ENCODE assay signal across 9 mouse cellular contexts in the genomic region with DNA sequence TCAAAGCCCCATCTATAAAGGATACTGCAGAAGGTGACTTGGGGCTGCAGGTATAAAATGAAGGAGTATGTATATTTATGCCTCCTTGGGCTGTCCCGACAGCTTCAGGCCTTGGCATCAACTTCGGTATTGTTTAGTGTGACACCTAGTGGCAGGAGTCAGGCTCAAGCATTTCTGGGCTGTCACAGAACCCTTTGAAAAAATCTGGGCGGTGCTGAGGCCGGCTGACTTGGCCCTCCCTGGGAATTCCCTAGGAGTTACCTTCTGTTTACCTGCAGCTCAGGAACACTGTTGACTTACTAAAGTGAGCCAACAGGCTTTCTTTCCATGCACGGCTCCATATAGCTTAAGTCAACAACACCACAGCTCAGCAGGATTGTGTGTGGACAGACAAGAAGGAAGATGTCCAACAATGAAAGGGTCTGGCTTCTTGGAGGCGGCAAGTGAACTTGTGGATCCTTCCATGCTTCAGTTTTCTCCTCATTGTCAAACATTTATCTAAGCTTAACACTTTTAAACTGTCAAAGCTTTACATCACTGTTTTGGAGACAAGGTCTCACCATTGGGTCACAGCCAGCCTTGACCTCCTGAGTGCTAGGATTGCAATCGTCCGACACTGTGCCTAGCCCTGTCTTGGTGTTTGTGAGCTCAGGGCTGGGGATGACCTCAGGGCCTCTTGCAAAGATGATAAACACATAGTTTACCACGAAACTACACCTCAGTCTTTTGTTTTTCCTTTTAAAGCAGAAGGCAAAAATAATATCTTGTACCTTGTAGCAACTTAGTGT. TPM values are rescaled to one million over a fixed set of nuclear protein-coding genes. Genes with fewer than 3 reads are reported as not detected.
A peak's percentile ranks its signal among the peaks of the same experiment; 100 is the strongest.
DNase-seq lines count a peak whose midpoint lies in the region; ATAC-seq and TF ChIP-seq lines count a peak whose summit lies in the region.
"Had no signal": no experiment of that assay in that cellular context is flagged by ENCODE, and none has a peak within 500 bp of the region (broad histone marks: within the 10 kb centered on the region; RNA-seq: fewer than 3 reads in every experiment).

No protein-coding gene starts in this region.

- 40% methylated on average over 9 of the region's 9 CpGs for WGBS in forebrain, embryonic 10.5 days
- 39% methylated on average over 9 of the region's 9 CpGs for WGBS in forebrain, embryonic 12.5 days
- 20% methylated on average over 9 of the region's 9 CpGs for WGBS in lung, embryonic 14.5 days
- WGBS in small intestine, adult 2 months, result 25% methylated on average over 9 of the region's 9 CpGs

- H3K4me2 ChIP-seq in forebrain, embryonic 12.5 days, result no peak overlapping the region
- H3K4me2 ChIP-seq in lung, embryonic 14.5 days, result no peak overlapping the region
- H3K4me2 ChIP-seq: hindbrain, embryonic 15.5 days had no signal

- H3K27ac ChIP-seq in forebrain, embryonic 10.5 days, result no peak overlapping the region
- H3K27ac ChIP-seq in forebrain, embryonic 12.5 days, result no peak overlapping the region
- no peak overlapping the region for H3K27ac ChIP-seq in lung, embryonic 14.5 days (ENCODE audit: low read depth)
- no peak overlapping the region for H3K27ac ChIP-seq in small intestine, adult 2 months (ENCODE audit: insufficient read depth, low read depth, low read length)
- H3K27ac ChIP-seq: hindbrain, embryonic 15.5 days had no signal

- no peak for ATAC-seq in forebrain, embryonic 12.5 days (ENCODE audit: low FRiP score)
- no peak for ATAC-seq in lung, embryonic 14.5 days (ENCODE audit: insufficient read depth)

- no peak for TF ChIP-seq POLR2A in small intestine, adult 2 months (IDR thresholded peaks at IDR 0.05; ENCODE audit: low read depth, low read length)

- peaks cover 9% of the 10 kb centered on the region for H3K36me3 ChIP-seq in forebrain, embryonic 10.5 days (replicated peaks)
- peaks cover 5% of the 10 kb centered on the region for H3K36me3 ChIP-seq in forebrain, embryonic 12.5 days (replicated peaks)
- H3K36me3 ChIP-seq in lung, embryonic 14.5 days (ENCODE audit: insufficient read depth), result peaks cover 11% of the 10 kb centered on the region
- peaks cover 14% of the 10 kb centered on the region for H3K36me3 ChIP-seq in small intestine, adult 2 months (ENCODE audit: control insufficient read depth, insufficient read depth, low read length)

- DNase-seq in forebrain, embryonic 10.5 days (ENCODE audit: extremely low spot score, low spot score), result peak; percentile 53
- peak; percentile 63 to 74 for DNase-seq in urinary bladder, postnatal 36 days (ENCODE audit: low spot score in 2 of 2)
- DNase-seq in urinary bladder, postnatal 10 days (ENCODE audit: low spot score), result no peak
- DNase-seq in embryo, embryonic 10 days (ENCODE audit: low spot score), result peak; percentile 92
- DNase-seq in induced T-regulatory cell, adult 2 months (ENCODE audit: low read depth), result peak; percentile 92
- DNase-seq in lung, embryonic 14.5 days, result peak; percentile 94

- TF ChIP-seq CTCF in lung, embryonic 14.5 days (IDR thresholded peaks at IDR 0.05; ENCODE audit: low read depth), result peak; percentile 82
- peak; percentile 80; the same call in 1 of the 2 replicates for TF ChIP-seq CTCF in small intestine, adult 2 months (IDR thresholded peaks at IDR 0.05; ENCODE audit: extremely low read depth, insufficient read length, insufficient replicate concordance, low read depth, low read length)

- H3K9me3 ChIP-seq in forebrain, embryonic 10.5 days, result no peaks in the 10 kb centered on the region
- H3K9me3 ChIP-seq in forebrain, embryonic 12.5 days, result no peaks in the 10 kb centered on the region
- no peaks in the 10 kb centered on the region for H3K9me3 ChIP-seq in lung, embryonic 14.5 days (ENCODE audit: low read depth, low read length)
- H3K9me3 ChIP-seq: hindbrain, embryonic 15.5 days had no signal

- H3K4me3 ChIP-seq in forebrain, embryonic 10.5 days, result no peak overlapping the region
- H3K4me3 ChIP-seq in forebrain, embryonic 12.5 days (replicated peaks), result no peak overlapping the region
- H3K4me3 ChIP-seq in lung, embryonic 14.5 days (ENCODE audit: low read depth, low read length), result no peak overlapping the region
- H3K4me3 ChIP-seq in small intestine, adult 2 months (ENCODE audit: low read depth, low read length), result no peak overlapping the region
- H3K4me3 ChIP-seq: hindbrain, embryonic 15.5 days had no signal

- no peak overlapping the region for H3K9ac ChIP-seq in forebrain, embryonic 12.5 days
- no peak overlapping the region for H3K9ac ChIP-seq in lung, embryonic 14.5 days
- H3K9ac ChIP-seq: hindbrain, embryonic 15.5 days had no signal

- peaks cover 34% of the 10 kb centered on the region for H3K4me1 ChIP-seq in forebrain, embryonic 10.5 days
- H3K4me1 ChIP-seq in forebrain, embryonic 12.5 days, result peaks cover 22% of the 10 kb centered on the region
- H3K4me1 ChIP-seq in lung, embryonic 14.5 days (ENCODE audit: insufficient read depth), result peaks cover 12% of the 10 kb centered on the region; the same call in 1 of the 2 replicates
- peaks cover 10% of the 10 kb centered on the region for H3K4me1 ChIP-seq in small intestine, adult 2 months (ENCODE audit: control insufficient read depth, insufficient read depth, insufficient read length, low read length)

- peaks cover 18% of the 10 kb centered on the region for H3K27me3 ChIP-seq in forebrain, embryonic 10.5 days (ENCODE audit: poor library complexity, severe bottlenecking)
- peaks cover 3% of the 10 kb centered on the region for H3K27me3 ChIP-seq in forebrain, embryonic 12.5 days
- no peaks in the 10 kb centered on the region for H3K27me3 ChIP-seq in lung, embryonic 14.5 days (ENCODE audit: insufficient read depth, low read length)
- H3K27me3 ChIP-seq in small intestine, adult 2 months (ENCODE audit: control insufficient read depth, insufficient read depth, low read length), result no peaks in the 10 kb centered on the region
- H3K27me3 ChIP-seq: hindbrain, embryonic 15.5 days had no signal

RNA-seq across cellular contexts. Expression of a gene that starts 2.9 kb away (rescaled TPM):
- 34.3 and 36.1 TPM in 2 replicates for polyA plus RNA-seq in forebrain, embryonic 10.5 days (2016; fragmentation: Nextera tagmentation; extraction: Ambion mirVana)
- 36.4 and 39.6 TPM in 2 replicates for polyA plus RNA-seq in forebrain, embryonic 12.5 days (2016; fragmentation: Nextera tagmentation; extraction: Ambion mirVana)
- 81.0 and 93.6 TPM in 2 replicates for polyA plus RNA-seq in lung, embryonic 14.5 days (2014; fragmentation: Nextera tagmentation; extraction: Ambion mirVana)
- 171 and 272 TPM in 2 replicates for polyA plus RNA-seq in small intestine, adult 2 months (2012; rRNA removed)
